Mouse (Mus musculus): ENCODE results near the gene Lrrc59. TPM values are rescaled to one million over a fixed set of nuclear protein-coding genes. Genes with fewer than 3 reads are reported as not detected.

Gene Lrrc59
- polyA plus RNA-seq (2015; fragmentation: Illumina TruSeq; extraction: RNeasy Lipid Tissue Mini Kit (QIAGEN cat#74804); ENCODE audit: low read depth, low replicate concordance) = 93.8 TPM

GRCm38 (mm10) chr11:94629199-94629883 is at the start of gene Lrrc59:
Gene Lrrc59 (plus strand): TSS chr11:94629767.

GRCm38 (mm10) chr11:94601321-94602281 is 28.0 kb upstream of the Lrrc59 start, which contains the start of gene Acsf2:
Gene Acsf2 (minus strand): TSS chr11:94601871.

GRCm38 (mm10) chr11:94653663-94654436 is 24.3 kb downstream of the Lrrc59 start, which contains the start of the genes Mrpl27 and Eme1:
Gene Mrpl27 (plus strand): TSS chr11:94653767.
Gene Eme1 (minus strand): TSS chr11:94653964.

GRCm38 (mm10) chr11:94676754-94677606 is 47.4 kb downstream of the Lrrc59 start, which contains the start of gene Xylt2:
Gene Xylt2 (minus strand): TSS chr11:94677515.

Other genes with a start within 250 kb of the Lrrc59 start
- gene Abcc3, start 236.8 kb upstream of the Lrrc59 start, polyA plus RNA-seq (2015; fragmentation: Illumina TruSeq; extraction: RNeasy Lipid Tissue Mini Kit (QIAGEN cat#74804); ENCODE audit: low read depth, low replicate concordance) = 1.5 TPM
- 56.4 TPM for gene Cacna1g, start 155.6 kb upstream of the Lrrc59 start, polyA plus RNA-seq (2015; fragmentation: Illumina TruSeq; extraction: RNeasy Lipid Tissue Mini Kit (QIAGEN cat#74804); ENCODE audit: low read depth, low replicate concordance)
- 0.58 TPM for gene Spata20, start 143.6 kb upstream of the Lrrc59 start, polyA plus RNA-seq (2015; fragmentation: Illumina TruSeq; extraction: RNeasy Lipid Tissue Mini Kit (QIAGEN cat#74804); ENCODE audit: low read depth, low replicate concordance)
- 3.0 TPM for gene Epn3, start 129.8 kb upstream of the Lrrc59 start, polyA plus RNA-seq (2015; fragmentation: Illumina TruSeq; extraction: RNeasy Lipid Tissue Mini Kit (QIAGEN cat#74804); ENCODE audit: low read depth, low replicate concordance)
- gene Mycbpap, start 108.0 kb upstream of the Lrrc59 start, polyA plus RNA-seq (2015; fragmentation: Illumina TruSeq; extraction: RNeasy Lipid Tissue Mini Kit (QIAGEN cat#74804); ENCODE audit: low read depth, low replicate concordance) = 3.5 TPM
- gene Rsad1, start 80.5 kb upstream of the Lrrc59 start, polyA plus RNA-seq (2015; fragmentation: Illumina TruSeq; extraction: RNeasy Lipid Tissue Mini Kit (QIAGEN cat#74804); ENCODE audit: low read depth, low replicate concordance) = 8.6 TPM
- not detected for gene Chad, start 64.7 kb upstream of the Lrrc59 start, polyA plus RNA-seq (2015; fragmentation: Illumina TruSeq; extraction: RNeasy Lipid Tissue Mini Kit (QIAGEN cat#74804); ENCODE audit: low read depth, low replicate concordance)
- gene Acsf2, start 27.9 kb upstream of the Lrrc59 start, polyA plus RNA-seq (2015; fragmentation: Illumina TruSeq; extraction: RNeasy Lipid Tissue Mini Kit (QIAGEN cat#74804); ENCODE audit: low read depth, low replicate concordance) = 10.9 TPM
- 136 TPM for gene Mrpl27, start 24.0 kb downstream of the Lrrc59 start, polyA plus RNA-seq (2015; fragmentation: Illumina TruSeq; extraction: RNeasy Lipid Tissue Mini Kit (QIAGEN cat#74804); ENCODE audit: low read depth, low replicate concordance)
- gene Eme1, start 24.2 kb downstream of the Lrrc59 start, polyA plus RNA-seq (2015; fragmentation: Illumina TruSeq; extraction: RNeasy Lipid Tissue Mini Kit (QIAGEN cat#74804); ENCODE audit: low read depth, low replicate concordance) = not detected
- 23.4 TPM for gene Xylt2, start 47.7 kb downstream of the Lrrc59 start, polyA plus RNA-seq (2015; fragmentation: Illumina TruSeq; extraction: RNeasy Lipid Tissue Mini Kit (QIAGEN cat#74804); ENCODE audit: low read depth, low replicate concordance)
- not detected for gene Gm11541, start 74.7 kb downstream of the Lrrc59 start, polyA plus RNA-seq (2015; fragmentation: Illumina TruSeq; extraction: RNeasy Lipid Tissue Mini Kit (QIAGEN cat#74804); ENCODE audit: low read depth, low replicate concordance)
- gene Cdc34b, start 112.0 kb downstream of the Lrrc59 start, polyA plus RNA-seq (2015; fragmentation: Illumina TruSeq; extraction: RNeasy Lipid Tissue Mini Kit (QIAGEN cat#74804); ENCODE audit: low read depth, low replicate concordance) = not detected
- gene Tmem92, start 152.9 kb downstream of the Lrrc59 start, polyA plus RNA-seq (2015; fragmentation: Illumina TruSeq; extraction: RNeasy Lipid Tissue Mini Kit (QIAGEN cat#74804); ENCODE audit: low read depth, low replicate concordance) = not detected